Mouse (Mus musculus): ENCODE data around the gene Gm20503. TPM values are rescaled to one million over a fixed set of nuclear protein-coding genes. Genes with fewer than 3 reads are reported as not detected.

Gene Gm20503
- total and polyA plus RNA-seq, 3 experiments, result 0.13 to 0.70 TPM; not detected in 1

DNA sequence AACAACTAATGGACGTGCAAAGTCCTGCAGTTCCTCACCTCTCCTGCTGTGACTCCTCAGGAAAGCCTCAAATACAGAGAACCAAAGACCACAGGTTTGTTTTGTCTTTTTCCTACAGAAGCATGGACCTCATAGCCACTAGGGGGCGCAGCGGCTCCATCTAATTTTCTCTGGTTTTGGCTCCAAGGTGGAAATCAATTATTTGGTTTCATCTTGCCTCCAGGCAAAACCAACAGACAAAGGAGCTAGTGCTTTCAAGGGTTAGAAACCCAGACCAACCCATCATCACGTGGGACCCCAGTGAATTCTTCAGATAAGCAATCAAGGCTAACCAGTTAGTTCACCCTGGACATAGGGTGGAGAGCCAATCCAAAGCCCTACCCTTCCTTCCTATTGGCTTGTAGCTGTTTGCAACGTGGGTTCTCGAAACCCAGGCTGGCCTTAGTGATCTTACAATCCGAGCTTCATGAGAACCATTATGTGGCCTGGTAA is 17.8 kb upstream of the Gm20503 start:
- H3K4me3 ChIP-seq (replicated peaks in 1 of 3; ENCODE audit: low read depth in 2 of 3, low read length in 2 of 3, poor library complexity in 1 of 3), result no peak overlapping the region
- in situ Hi-C loops (cut with MboI; ENCODE audit: low pct_ligation_motif_present, low pct_unique_long_range_greater_than_20kb, low sequenced_read_pairs), result no loop called here

DNA sequence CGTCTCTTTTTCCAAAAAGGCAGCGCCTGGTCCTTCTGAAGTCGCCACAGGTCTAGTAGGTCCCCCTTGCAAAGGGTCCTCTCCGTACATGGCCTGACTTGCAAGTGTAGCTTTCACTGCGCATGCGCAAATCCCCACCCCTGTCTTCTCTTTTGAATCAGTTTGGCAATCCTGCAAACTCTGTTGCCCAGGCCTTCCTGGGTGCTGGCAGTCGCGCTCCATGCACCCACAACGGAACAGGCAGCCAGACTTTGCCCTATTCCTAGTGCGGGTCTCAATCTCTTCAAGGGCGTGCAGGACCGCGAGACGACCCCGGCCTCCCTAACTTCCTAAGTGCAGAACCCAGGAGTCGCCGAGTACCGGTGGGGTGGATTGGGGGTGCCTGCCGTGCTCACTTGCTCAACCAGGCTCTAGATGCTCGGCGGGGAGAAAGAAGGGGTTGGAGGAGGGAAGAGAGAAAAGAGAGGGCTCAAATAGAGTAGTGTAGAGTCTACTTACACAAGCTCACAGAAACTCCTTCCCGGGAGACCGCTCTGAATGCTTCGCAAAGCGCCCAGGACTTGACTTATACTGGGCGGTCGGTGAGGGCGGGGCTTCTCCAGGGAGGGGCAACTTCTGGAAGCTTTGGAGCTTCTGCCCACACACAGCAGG is 16.3 kb upstream of the Gm20503 start, which contains the start of gene Ptgr1:
Gene Ptgr1 (minus strand): TSS at position 580 of the 651 bp plus-strand sequence.
- DNase-seq (ENCODE audit: extremely low read depth), result peak; percentile 59
- TF ChIP-seq POLR2A (IDR thresholded peaks at IDR 0.05; ENCODE audit: low read depth, low read length) (peak; percentile 51), MAX (IDR thresholded peaks at IDR 0.05; ENCODE audit: low read length) (no peak), CHD2 (IDR thresholded peaks at IDR 0.05; ENCODE audit: low read length) (no peak), RAD21 (IDR thresholded peaks at IDR 0.05; ENCODE audit: low read depth, low read length) (no peak), JUND (conservative IDR thresholded peaks at IDR 0.05; ENCODE audit: low read depth, low read length) (no peak), ZKSCAN1 (IDR thresholded peaks at IDR 0.05; ENCODE audit: borderline replicate concordance, low read depth, low read length) (no peak), TCF12 (IDR thresholded peaks at IDR 0.05; ENCODE audit: low read depth, low read length) (no peak; the same call in 1 of the 2 replicates), NRF1 (IDR thresholded peaks at IDR 0.05; ENCODE audit: low read depth, low read length) (peak; percentile 98), KAT2A (IDR thresholded peaks at IDR 0.05; ENCODE audit: insufficient replicate concordance, low read length) (no peak), SIN3A (IDR thresholded peaks at IDR 0.05; ENCODE audit: low read length) (peak; percentile 38), MEF2A (IDR thresholded peaks at IDR 0.05; ENCODE audit: borderline replicate concordance, low read depth, low read length) (no peak), EP300 (IDR thresholded peaks at IDR 0.05; ENCODE audit: low read length) (no peak), GABPA (IDR thresholded peaks at IDR 0.05; ENCODE audit: insufficient replicate concordance, low read depth, low read length) (no peak), NELFE (IDR thresholded peaks at IDR 0.05; ENCODE audit: low read depth, low read length) (peak; percentile 69; the same call in 1 of the 2 replicates), CTCF (conservative IDR thresholded peaks at IDR 0.05 in 1 of 2, IDR thresholded peaks at IDR 0.05 in 1 of 2; ENCODE audit: low read depth in 2 of 2, low read length in 2 of 2) (no peak), MXI1 (IDR thresholded peaks at IDR 0.05; ENCODE audit: low read depth, low read length) (0 out of 2 replicates have a peak, but pooled peaks have one; percentile 47), MYC (IDR thresholded peaks at IDR 0.05; ENCODE audit: low read depth, low read length) (no peak), ZC3H11A (IDR thresholded peaks at IDR 0.05; ENCODE audit: low read depth, low read length) (no peak), BHLHE40 (IDR thresholded peaks at IDR 0.05; ENCODE audit: low read depth, low read length) (no peak), USF2 (conservative IDR thresholded peaks at IDR 0.05; ENCODE audit: low read depth, low read length) (no peak), E2F4 (IDR thresholded peaks at IDR 0.05; ENCODE audit: insufficient replicate concordance, low read depth, low read length) (no peak), HCFC1 (IDR thresholded peaks at IDR 0.05; ENCODE audit: low read depth, low read length) (peak; percentile 10; the same call in 1 of the 2 replicates), USF1 (IDR thresholded peaks at IDR 0.05; ENCODE audit: low read depth, low read length) (no peak), IRF4 (IDR thresholded peaks at IDR 0.05; ENCODE audit: low read depth, low read length) (no peak)
- Histone ChIP-seq H3K4me1 (ENCODE audit: control insufficient read depth in 1 of 2, insufficient read depth in 2 of 2) (peaks cover 10 to 44% of the 10 kb centered on the region in 2 experiments), H3K9me3 (replicated peaks; ENCODE audit: low read length) (no peaks in the 10 kb centered on the region), H3K79me2 (replicated peaks; ENCODE audit: control insufficient read depth, extremely low read depth, insufficient read depth, poor library complexity, severe bottlenecking) (no peaks in the 10 kb centered on the region), H3K9ac (ENCODE audit: insufficient read depth, low read depth) (peak within 1 kb of the TSS; percentile 51), H3K27me3 (replicated peaks) (no peaks in the 10 kb centered on the region), H3K27ac (ENCODE audit: insufficient read depth, low read depth) (no peak within 1 kb of the TSS), H3K36me3 (replicated peaks in 1 of 2; ENCODE audit: control insufficient read depth in 1 of 2, insufficient read depth in 1 of 2, low read length in 1 of 2) (no peaks in the 10 kb centered on the region), H3K4me3 (replicated peaks in 1 of 3; ENCODE audit: low read depth in 2 of 3, low read length in 2 of 3, poor library complexity in 1 of 3) (peak within 1 kb of the TSS; percentile 49 to 64 (median 55)), H3K4me2 (ENCODE audit: insufficient read depth, low read depth, poor library complexity, severe bottlenecking) (peak within 1 kb of the TSS; percentile 77)
- dilution Hi-C loops (cut with MboI; ENCODE audit: extremely low pct_ligation_motif_present, extremely low pct_unique_long_range_greater_than_20kb, low sequenced_read_pairs) (no loop called here), in situ Hi-C loops (cut with MboI; ENCODE audit: low pct_ligation_motif_present, low pct_unique_long_range_greater_than_20kb, low sequenced_read_pairs) (no loop called here)

More for the DNA sequence above, 17.8 kb upstream of the Gm20503 start:
- no peak overlapping the region for H3K9ac ChIP-seq (ENCODE audit: insufficient read depth, low read depth)
- H3K9me3 ChIP-seq (replicated peaks; ENCODE audit: low read length), result no peaks in the 10 kb centered on the region
- H3K36me3 ChIP-seq (replicated peaks in 1 of 2; ENCODE audit: control insufficient read depth in 1 of 2, insufficient read depth in 1 of 2, low read length in 1 of 2), result no peaks in the 10 kb centered on the region
- H3K4me2 ChIP-seq (ENCODE audit: insufficient read depth, low read depth, poor library complexity, severe bottlenecking), result peak overlapping the region; percentile 47
- DNase-seq (ENCODE audit: extremely low read depth), result peak; percentile 75
- no peaks in the 10 kb centered on the region for H3K79me2 ChIP-seq (replicated peaks; ENCODE audit: control insufficient read depth, extremely low read depth, insufficient read depth, poor library complexity, severe bottlenecking)
- dilution Hi-C loops (cut with MboI; ENCODE audit: extremely low pct_ligation_motif_present, extremely low pct_unique_long_range_greater_than_20kb, low sequenced_read_pairs), result no loop called here
- no peaks in the 10 kb centered on the region for H3K27me3 ChIP-seq (replicated peaks)
- TF ChIP-seq RAD21 (IDR thresholded peaks at IDR 0.05; ENCODE audit: low read depth, low read length) (peak; percentile 90), USF1 (IDR thresholded peaks at IDR 0.05; ENCODE audit: low read depth, low read length) (no peak), JUN (IDR thresholded peaks at IDR 0.05; ENCODE audit: insufficient read depth, low read depth, low read length) (no peak), MAX (IDR thresholded peaks at IDR 0.05; ENCODE audit: low read length) (peak; percentile 46), CTCF (conservative IDR thresholded peaks at IDR 0.05 in 1 of 2, IDR thresholded peaks at IDR 0.05 in 1 of 2; ENCODE audit: low read depth in 2 of 2, low read length in 2 of 2) (peak; percentile 74 to 97), MEF2A (IDR thresholded peaks at IDR 0.05; ENCODE audit: borderline replicate concordance, low read depth, low read length) (0 out of 2 replicates have a peak, but pooled peaks have one; percentile 11), ZC3H11A (IDR thresholded peaks at IDR 0.05; ENCODE audit: low read depth, low read length) (0 out of 2 replicates have a peak, but pooled peaks have one; percentile 9), NRF1 (IDR thresholded peaks at IDR 0.05; ENCODE audit: low read depth, low read length) (0 out of 2 replicates have a peak, but pooled peaks have one; percentile 20), JUND (conservative IDR thresholded peaks at IDR 0.05; ENCODE audit: low read depth, low read length) (no peak), KAT2A (IDR thresholded peaks at IDR 0.05; ENCODE audit: insufficient replicate concordance, low read length) (no peak), MYC (IDR thresholded peaks at IDR 0.05; ENCODE audit: low read depth, low read length) (0 out of 2 replicates have a peak, but pooled peaks have one; percentile 45), TBP (conservative IDR thresholded peaks at IDR 0.05; ENCODE audit: low read depth, low read length) (no peak), SMC3 (IDR thresholded peaks at IDR 0.05; ENCODE audit: low read depth, low read length) (peak; percentile 80), RCOR1 (conservative IDR thresholded peaks at IDR 0.05; ENCODE audit: low read depth, low read length) (no peak)
- H3K27ac ChIP-seq (ENCODE audit: insufficient read depth, low read depth), result no peak overlapping the region
- H3K4me1 ChIP-seq (ENCODE audit: control insufficient read depth in 1 of 2, insufficient read depth in 2 of 2), result peaks cover 10 to 31% of the 10 kb centered on the region in 2 experiments

All from CH12.LX (cell line).